Mouse (Mus musculus): ENCODE results near the gene C6.

GRCm38 (mm10) chr15:4804256-4804655 is 77.3 kb downstream of the C6 start:
- TF ChIP-seq MAFK (IDR thresholded peaks at IDR 0.05; ENCODE audit: insufficient read depth, low read depth, low read length) = no peak
- no peak for TF ChIP-seq ZC3H11A (IDR thresholded peaks at IDR 0.05; ENCODE audit: borderline replicate concordance, low read depth, low read length)
- no peak for TF ChIP-seq CHD2 (IDR thresholded peaks at IDR 0.05; ENCODE audit: low read depth, low read length)
